Mouse (Mus musculus) MEL (cell line): ENCODE measurements around the gene Lcn2. TPM values are rescaled to one million over a fixed set of nuclear protein-coding genes. Genes with fewer than 3 reads are reported as not detected.

Experiments used
- DNase-seq: peaks from one replicate; pipeline ENCODE4 v3.0.0; 2011; ENCODE audit warnings: low read depth, low spot score
- H3K27ac ChIP-seq: 2 replicates; pipeline ENCODE4 v1.5.1; 2012; ENCODE audit warnings: low read depth, mild to moderate bottlenecking, control low read depth, low read length, moderate library complexity; ENCODE audit not compliant: control insufficient read depth
- H3K27me3 ChIP-seq, 2 experiments: fragments of 150-350 bp in 1 of 2; sonication (generic) in 1 of 2; 2 replicates each; pipeline ENCODE4 v1.6.1; 2012; ENCODE audit warnings: low read length in 2 of 2, mild to moderate bottlenecking in 2 of 2, improper control_type of control experiment in 1 of 2, moderate library complexity in 1 of 2; ENCODE audit not compliant: insufficient read depth in 2 of 2, control insufficient read depth in 1 of 2
- H3K36me3 ChIP-seq, 2 experiments: 2 replicates each; pipeline ENCODE4 v1.6.1; 2012 to 2014; ENCODE audit warnings: low read length in 2 of 2, improper control_type of control experiment in 1 of 2, inconsistent platforms in 1 of 2, mild to moderate bottlenecking in 1 of 2; ENCODE audit not compliant: insufficient read depth in 2 of 2, control insufficient read depth in 1 of 2
- H3K4me1 ChIP-seq, 2 experiments: fragments of 150-350 bp in 1 of 2; sonication (generic) in 1 of 2; 2 replicates each; pipeline ENCODE4 v1.6.1; 2012; ENCODE audit warnings: low read length in 2 of 2, improper control_type of control experiment in 1 of 2, mild to moderate bottlenecking in 1 of 2; ENCODE audit not compliant: insufficient read depth in 2 of 2, control insufficient read depth in 1 of 2
- H3K4me3 ChIP-seq, 2 experiments: fragments of 150-350 bp in 1 of 2; sonication (generic) in 1 of 2; 2 replicates each; pipeline ENCODE4 v1.5.1; 2012; ENCODE audit warnings: low read depth in 2 of 2, low read length in 2 of 2, mild to moderate bottlenecking in 2 of 2, moderate library complexity in 2 of 2, control low read depth in 1 of 2, improper control_type of control experiment in 1 of 2; ENCODE audit not compliant: control insufficient read depth in 1 of 2, insufficient read depth in 1 of 2
- H3K79me2 ChIP-seq: 2 replicates; pipeline ENCODE4 v1.6.1; 2012; ENCODE audit warnings: mild to moderate bottlenecking, low read length, moderate library complexity; ENCODE audit not compliant: control insufficient read depth, poor library complexity, insufficient read depth
- H3K9ac ChIP-seq: 2 replicates; pipeline ENCODE4 v1.6.1; 2012; ENCODE audit warnings: low read depth, mild to moderate bottlenecking, control low read depth, low read length, moderate library complexity; ENCODE audit not compliant: control insufficient read depth, poor library complexity, severe bottlenecking
- H3K9me3 ChIP-seq: fragments of 150-350 bp; sonication (generic); replicated peaks from 2 replicates; pipeline ENCODE4 v1.6.1; 2012; ENCODE audit warnings: mild to moderate bottlenecking, low read length, improper control_type of control experiment, moderate library complexity; ENCODE audit not compliant: insufficient read depth
- BHLHE40 ChIP-seq: IDR thresholded peaks from 2 replicates; pipeline ENCODE4 v1.6.1; 2012; ENCODE audit warnings: low read depth, mild to moderate bottlenecking, inconsistent platforms, low read length, improper control_type of control experiment, borderline replicate concordance
- CHD1 ChIP-seq: IDR thresholded peaks from 2 replicates; pipeline ENCODE4 v1.6.1; 2012; ENCODE audit warnings: low read depth, mild to moderate bottlenecking, inconsistent platforms, low read length, improper control_type of control experiment
- CHD2 ChIP-seq: IDR thresholded peaks from 2 replicates; pipeline ENCODE4 v1.6.1; 2011; ENCODE audit warnings: low read length, improper control_type of control experiment
- ETS1 ChIP-seq: IDR thresholded peaks from 2 replicates; pipeline ENCODE4 v1.6.1; 2012; ENCODE audit warnings: low read depth, mild to moderate bottlenecking, inconsistent platforms, low read length, improper control_type of control experiment, moderate library complexity
- GABPA ChIP-seq: IDR thresholded peaks from 2 replicates; pipeline ENCODE4 v1.6.1; 2012; ENCODE audit warnings: low read depth, mild to moderate bottlenecking, inconsistent platforms, low read length, improper control_type of control experiment, moderate library complexity
- JUND ChIP-seq: IDR thresholded peaks from 2 replicates; pipeline ENCODE4 v1.6.1; 2011; ENCODE audit warnings: low read depth, mild to moderate bottlenecking, improper control_type of control experiment, low read length
- KAT2A ChIP-seq: conservative IDR thresholded peaks from 2 replicates; pipeline ENCODE4 v1.6.1; 2012; ENCODE audit warnings: low read depth, low read length, improper control_type of control experiment, inconsistent platforms
- MAX ChIP-seq: IDR thresholded peaks from 2 replicates; pipeline ENCODE4 v1.6.1; 2011; ENCODE audit warnings: low read length, improper control_type of control experiment
- MEF2A ChIP-seq: IDR thresholded peaks from 2 replicates; pipeline ENCODE4 v1.6.1; 2014; ENCODE audit warnings: low read depth, mild to moderate bottlenecking, inconsistent platforms, low read length, improper control_type of control experiment; ENCODE audit not compliant: poor library complexity, insufficient replicate concordance, severe bottlenecking; ENCODE audit errors: extremely low read depth
- MXI1 ChIP-seq: IDR thresholded peaks from 2 replicates; pipeline ENCODE4 v1.6.1; 2011; ENCODE audit warnings: mild to moderate bottlenecking, low read depth, low read length, improper control_type of control experiment
- MYC ChIP-seq: IDR thresholded peaks from 2 replicates; pipeline ENCODE4 v1.6.1; 2011; ENCODE audit warnings: low read depth, mild to moderate bottlenecking, low read length, improper control_type of control experiment, moderate library complexity
- NELFE ChIP-seq: IDR thresholded peaks from 2 replicates; pipeline ENCODE4 v1.6.1; 2011; ENCODE audit warnings: low read depth, low read length, improper control_type of control experiment
- POLR2A ChIP-seq, 2 experiments: IDR thresholded peaks; 2 replicates each; pipeline ENCODE4 v1.6.1; 2011 to 2012; ENCODE audit warnings: low read length in 2 of 2, mild to moderate bottlenecking in 2 of 2, control low read depth in 1 of 2, improper control_type of control experiment in 1 of 2, low read depth in 1 of 2, moderate library complexity in 1 of 2; ENCODE audit not compliant: control insufficient read depth in 1 of 2, insufficient read depth in 1 of 2, poor library complexity in 1 of 2
- POLR2AphosphoS2 ChIP-seq: IDR thresholded peaks from 2 replicates; pipeline ENCODE4 v1.6.1; 2011; ENCODE audit warnings: low read length, improper control_type of control experiment
- POLR2AphosphoS5 ChIP-seq: IDR thresholded peaks from 2 replicates; pipeline ENCODE4 v1.6.1; 2012; ENCODE audit warnings: low read depth, borderline replicate concordance, mild to moderate bottlenecking, inconsistent platforms, low read length, moderate library complexity, mixed read lengths
- SMC3 ChIP-seq: IDR thresholded peaks from 2 replicates; pipeline ENCODE4 v1.6.1; 2011; ENCODE audit warnings: low read depth, low read length, improper control_type of control experiment
- TAL1 ChIP-seq: IDR thresholded peaks from 2 replicates; pipeline ENCODE4 v1.6.1; 2012; ENCODE audit warnings: mild to moderate bottlenecking, inconsistent platforms, low read length, moderate library complexity, mixed read lengths
- TBP ChIP-seq: IDR thresholded peaks from 2 replicates; pipeline ENCODE4 v1.8.0; 2011; ENCODE audit warnings: low read depth, low read length, improper control_type of control experiment
- TCF12 ChIP-seq: IDR thresholded peaks from 2 replicates; pipeline ENCODE4 v1.6.1; 2014; ENCODE audit warnings: low read depth, mild to moderate bottlenecking, inconsistent platforms, low read length, improper control_type of control experiment, moderate library complexity
- UBTF ChIP-seq: IDR thresholded peaks from 2 replicates; pipeline ENCODE4 v1.6.1; 2012; ENCODE audit warnings: low read depth, mild to moderate bottlenecking, inconsistent platforms, low read length, improper control_type of control experiment, moderate library complexity, borderline replicate concordance; ENCODE audit not compliant: insufficient read depth
- ZC3H11A ChIP-seq: IDR thresholded peaks from 2 replicates; pipeline ENCODE4 v1.6.1; 2012; ENCODE audit warnings: low read depth, mild to moderate bottlenecking, inconsistent platforms, low read length, improper control_type of control experiment
- ZKSCAN1 ChIP-seq: IDR thresholded peaks from 2 replicates; pipeline ENCODE4 v1.6.1; 2012; ENCODE audit warnings: low read depth, mild to moderate bottlenecking, inconsistent platforms, low read length, improper control_type of control experiment, moderate library complexity
- ZMIZ1 ChIP-seq: IDR thresholded peaks from 2 replicates; pipeline ENCODE4 v1.6.1; 2012; ENCODE audit warnings: low read depth, mild to moderate bottlenecking, inconsistent platforms, low read length, improper control_type of control experiment, moderate library complexity
- polyA plus RNA-seq, 2 experiments: library from polyadenylated mRNA; stranded (reverse) in 1 of 2; unstranded in 1 of 2; fragments of >175 nt in 1 of 2; fragments of >200 nt in 1 of 2; gene quantifications; 2 replicates each; pipeline versions ENCODE4 v1.2.1 to v1.2.4; 2012; ENCODE audit warnings: low replicate concordance in 2 of 2, low read depth in 1 of 2; ENCODE audit not compliant: insufficient read length in 2 of 2, insufficient read depth in 1 of 2, missing spikeins in 1 of 2
- total RNA-seq: library from RNA; depleted of rRNA; stranded (reverse); fragments of 300-350 nt; gene quantifications from 2 replicates; pipeline ENCODE4 v1.2.3, GENCODE M21; 2012

The Lcn2 gene
- total and polyA plus RNA-seq, 3 experiments = not detected

GRCm38 (mm10) chr2:32392063-32392462 lies 4.0 kb upstream of the Lcn2 start:
- Histone ChIP-seq H3K4me1 (peaks cover 0 to 3% of the 10 kb centered on the region in 2 experiments; a peak in 1 of 4 replicates), H3K27ac (no peak overlapping the region), H3K36me3 (no peaks in the 10 kb centered on the region), H3K27me3 (peaks cover 2 to 3% of the 10 kb centered on the region in 2 experiments; a peak in 3 of 4 replicates), H3K79me2 (peaks cover 10% of the 10 kb centered on the region), H3K9me3 (no peaks in the 10 kb centered on the region), H3K4me3 (no peak overlapping the region)
- DNase-seq = no peak
- TF ChIP-seq BHLHE40 (no peak), NELFE (no peak), TCF12 (no peak), MXI1 (no peak), CHD1 (no peak), CHD2 (no peak), POLR2AphosphoS5 (no peak), ZMIZ1 (no peak), UBTF (no peak)
- TF ChIP-seq, all 39 proteins: peak for 0
- no peak overlapping the region for H3K9ac ChIP-seq

- Histone ChIP-seq H3K36me3 (no peaks in the 10 kb centered on the region), H3K9ac (no peak overlapping the region), H3K9me3 (no peaks in the 10 kb centered on the region), H3K79me2 (no peaks in the 10 kb centered on the region; the same call in 1 of the 2 replicates), H3K27me3 (peaks cover 2 to 3% of the 10 kb centered on the region in 2 experiments; a peak in 3 of 4 replicates), H3K4me3 (no peak overlapping the region), H3K4me1 (no peaks in the 10 kb centered on the region), H3K27ac (no peak overlapping the region)
- no peak for DNase-seq
- no peak for TF ChIP-seq GABPA
- TF ChIP-seq JUND = no peak
- TF ChIP-seq SMC3 = no peak
- TF ChIP-seq TBP = no peak
- TF ChIP-seq TAL1 = no peak
- no peak for TF ChIP-seq BHLHE40
- no peak for TF ChIP-seq MAX
- no peak for TF ChIP-seq MYC
- TF ChIP-seq ETS1 = no peak
- no peak for TF ChIP-seq POLR2AphosphoS5
- TF ChIP-seq CHD1 = no peak
- no peak for TF ChIP-seq ZC3H11A
- no peak for TF ChIP-seq POLR2A (IDR thresholded peaks at IDR 0.05; ENCODE audit: control insufficient read depth in 1 of 2, insufficient read depth in 1 of 2, low read depth in 1 of 2, low read length in 2 of 2, poor library complexity in 1 of 2)
- no peak for TF ChIP-seq KAT2A
- no peak for TF ChIP-seq ZMIZ1
- TF ChIP-seq TCF12 = no peak
- no peak for TF ChIP-seq POLR2AphosphoS2
- TF ChIP-seq ZKSCAN1 = no peak
- no peak for TF ChIP-seq MEF2A
These were observed 2.8 kb upstream of the Lcn2 start for GRCm38 (mm10) chr2:32390871-32391270.
